Mouse (Mus musculus) heart, adult 2 months (tissue): ENCODE data around the gene Tomm22.

Experiments
- CTCF ChIP-seq: fragments of 200-600 bp; IDR thresholded peaks from 2 replicates; pipeline ENCODE4 v1.8.1; 2022; ENCODE audit warnings: antibody characterized with exemption, mild to moderate bottlenecking, moderate library complexity
- POLR2A ChIP-seq: fragments of 200-500 bp; IDR thresholded peaks from 2 replicates; pipeline ENCODE4 v1.6.1; 2011; ENCODE audit warnings: mild to moderate bottlenecking, low read depth, low read length, control low read depth; ENCODE audit not compliant: insufficient read depth

DNA sequence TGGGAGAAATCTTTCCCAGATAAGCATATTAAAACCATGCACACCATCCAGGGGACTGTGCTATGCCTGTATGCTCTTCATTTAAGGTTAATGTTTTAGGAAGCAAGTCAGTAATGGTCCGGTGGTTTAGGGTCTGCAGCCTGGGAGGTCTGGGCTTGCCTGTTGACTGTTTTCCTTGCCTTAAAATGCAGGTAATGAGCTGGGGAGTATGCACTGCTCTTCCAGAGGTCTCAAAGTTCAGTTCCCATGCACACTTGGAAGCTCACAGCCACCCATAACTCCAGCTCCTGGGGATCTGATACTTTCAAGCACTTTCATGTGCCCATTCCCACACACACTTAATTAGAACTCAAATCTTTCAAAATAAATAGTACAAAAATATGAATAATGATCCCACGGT, 25.8 kb downstream of the Tomm22 start:
- TF ChIP-seq CTCF: no peak
- no peak for TF ChIP-seq POLR2A
